Mouse (Mus musculus): ENCODE measurements around the gene Lrrc29. TPM values are rescaled to one million over a fixed set of nuclear protein-coding genes. Genes with fewer than 3 reads are reported as not detected.

Gene Lrrc29
- polyA plus RNA-seq, 1 experiment from 2014 or later: 7.5 TPM

DNA sequence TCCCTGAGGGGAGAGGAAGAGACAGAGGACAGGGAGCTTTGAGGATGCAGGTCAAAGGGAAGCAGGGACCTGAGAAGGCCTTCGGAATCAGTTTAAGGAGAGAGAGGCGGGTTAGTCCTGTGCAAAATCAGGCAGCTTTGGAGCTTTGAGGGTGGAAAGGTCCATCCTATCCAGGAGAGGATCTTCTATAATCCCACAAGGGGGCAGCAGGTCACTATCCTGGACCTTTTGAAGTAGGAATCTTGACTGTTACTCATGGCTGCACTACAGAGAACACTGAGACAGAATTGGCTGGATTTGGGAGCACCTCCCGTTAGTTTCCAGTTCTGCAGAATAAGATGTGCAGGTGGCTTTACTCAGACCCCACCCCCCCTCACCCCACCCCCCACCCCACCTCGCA, 33.6 kb upstream of the Lrrc29 start:
- ATAC-seq (peak; percentile 72), DNase-seq (ENCODE audit: low spot score) (peak; percentile 80)
- Histone ChIP-seq H3K27ac (ENCODE audit: low read length) (no peak overlapping the region), H3K4me2 (replicated peaks; ENCODE audit: low read depth, low read length) (no peak overlapping the region), H3K4me3 (ENCODE audit: low read depth, low read length) (no peak overlapping the region), H3K9me3 (ENCODE audit: low read length) (no peaks in the 10 kb centered on the region), H3K36me3 (ENCODE audit: insufficient read depth, low read length) (no peaks in the 10 kb centered on the region), H3K27me3 (replicated peaks; ENCODE audit: insufficient read depth, low read length) (no peaks in the 10 kb centered on the region), H3K4me1 (ENCODE audit: insufficient read depth, low read depth, low read length) (no peaks in the 10 kb centered on the region), H3K9ac (replicated peaks; ENCODE audit: low read depth) (no peak overlapping the region)
- no peak for TF ChIP-seq EP300 (IDR thresholded peaks at IDR 0.05)
- TF ChIP-seq CTCF (IDR thresholded peaks at IDR 0.05): peak; percentile 74
- WGBS: 47% methylated on average over 4 of the region's 4 CpGs

DNA sequence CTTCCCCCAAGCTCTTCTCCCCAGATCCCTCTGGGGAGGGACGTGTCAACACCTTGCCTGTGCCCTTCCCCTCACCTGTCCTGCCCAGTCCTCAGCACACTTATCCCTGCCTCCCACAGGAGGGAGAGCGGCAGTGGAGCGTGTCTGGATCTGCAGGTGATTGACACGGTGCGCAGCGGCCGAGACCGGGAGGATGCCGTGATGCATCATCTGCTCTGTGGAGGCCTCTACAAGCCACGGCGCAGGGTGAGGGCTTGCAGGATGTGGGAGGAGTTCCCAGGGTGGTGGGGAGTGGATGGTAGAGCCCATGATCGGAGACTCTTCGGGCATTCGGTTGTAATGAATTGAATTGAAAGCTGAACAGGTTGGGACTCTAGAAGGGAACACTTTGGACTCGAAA, 33.1 kb upstream of the Lrrc29 start:
- H3K9ac ChIP-seq (replicated peaks; ENCODE audit: low read depth): no peak overlapping the region
- no peaks in the 10 kb centered on the region for H3K4me1 ChIP-seq (ENCODE audit: insufficient read depth, low read depth, low read length)
- WGBS: 55% methylated on average over 15 of the region's 15 CpGs
- no peak overlapping the region for H3K27ac ChIP-seq (ENCODE audit: low read length)
- no peaks in the 10 kb centered on the region for H3K9me3 ChIP-seq (ENCODE audit: low read length)
- TF ChIP-seq EP300 (IDR thresholded peaks at IDR 0.05): no peak
- TF ChIP-seq CTCF (IDR thresholded peaks at IDR 0.05): no peak
- H3K27me3 ChIP-seq (replicated peaks; ENCODE audit: insufficient read depth, low read length): no peaks in the 10 kb centered on the region
- no peak overlapping the region for H3K4me3 ChIP-seq (ENCODE audit: low read depth, low read length)
- no peaks in the 10 kb centered on the region for H3K36me3 ChIP-seq (ENCODE audit: insufficient read depth, low read length)
- ATAC-seq (no peak), DNase-seq (ENCODE audit: low spot score) (no peak)
- no peak overlapping the region for H3K4me2 ChIP-seq (replicated peaks; ENCODE audit: low read depth, low read length)

GRCm38 (mm10) chr8:105356681-105357080, 30.6 kb upstream of the Lrrc29 start:
- Histone ChIP-seq H3K36me3 (ENCODE audit: insufficient read depth, low read length) (no peaks in the 10 kb centered on the region), H3K4me3 (ENCODE audit: low read depth, low read length) (no peak overlapping the region), H3K27ac (ENCODE audit: low read length) (no peak overlapping the region), H3K9ac (replicated peaks; ENCODE audit: low read depth) (no peak overlapping the region), H3K9me3 (ENCODE audit: low read length) (no peaks in the 10 kb centered on the region), H3K4me2 (replicated peaks; ENCODE audit: low read depth, low read length) (no peak overlapping the region), H3K27me3 (replicated peaks; ENCODE audit: insufficient read depth, low read length) (no peaks in the 10 kb centered on the region), H3K4me1 (ENCODE audit: insufficient read depth, low read depth, low read length) (no peaks in the 10 kb centered on the region)
- ATAC-seq (no peak), DNase-seq (ENCODE audit: low spot score) (no peak)
- TF ChIP-seq CTCF (IDR thresholded peaks at IDR 0.05) (no peak), EP300 (IDR thresholded peaks at IDR 0.05) (no peak)
- 88% methylated on average over 14 of the region's 14 CpGs for WGBS

DNA sequence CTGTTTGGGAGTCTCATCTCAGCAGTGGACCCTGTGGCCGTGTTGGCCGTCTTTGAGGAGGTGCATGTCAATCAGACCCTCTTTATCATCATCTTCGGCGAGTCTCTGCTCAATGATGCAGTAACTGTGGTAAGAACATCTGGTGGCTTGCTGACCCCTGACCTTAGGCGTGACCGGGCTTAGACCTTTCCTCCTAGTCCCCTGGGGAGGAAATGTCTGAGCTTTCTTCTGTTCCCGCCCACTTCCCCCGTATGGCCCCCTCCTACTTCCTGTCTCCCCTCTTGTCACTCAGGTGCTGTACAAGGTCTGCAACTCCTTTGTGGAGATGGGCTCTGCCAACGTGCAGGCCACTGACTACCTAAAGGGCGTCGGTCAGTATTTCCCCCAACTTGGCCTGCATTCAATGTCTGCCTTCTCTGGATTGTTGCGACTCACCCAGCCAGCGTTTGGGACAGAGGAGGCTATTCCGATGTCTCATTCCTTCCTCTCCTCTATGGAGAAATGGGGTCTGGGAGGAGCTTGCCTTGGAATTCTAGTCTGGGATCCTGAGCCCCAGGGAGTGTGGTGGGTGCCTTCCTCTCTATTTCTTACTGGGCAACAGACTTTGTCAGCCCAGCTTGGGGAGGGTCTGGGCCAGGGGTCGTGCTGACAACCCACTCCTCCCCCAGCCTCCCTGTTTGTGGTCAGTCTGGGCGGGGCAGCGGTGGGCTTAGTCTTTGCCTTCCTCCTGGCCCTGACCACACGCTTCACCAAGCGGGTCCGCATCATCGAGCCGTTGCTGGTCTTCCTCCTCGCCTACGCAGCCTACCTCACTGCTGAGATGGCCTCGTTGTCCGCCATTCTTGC, 29.3 kb upstream of the Lrrc29 start:
- DNase-seq (ENCODE audit: low spot score): no peak
- TF ChIP-seq CTCF (IDR thresholded peaks at IDR 0.05): no peak
- TF ChIP-seq EP300 (IDR thresholded peaks at IDR 0.05): no peak
- 65% methylated on average over 26 of the region's 26 CpGs for WGBS

GRCm38 (mm10) chr8:105354549-105354948, 28.5 kb upstream of the Lrrc29 start:
- no peak overlapping the region for H3K27ac ChIP-seq (ENCODE audit: low read length)
- H3K4me1 ChIP-seq (ENCODE audit: insufficient read depth, low read depth, low read length): no peaks in the 10 kb centered on the region
- 93% methylated on average over 4 of the region's 4 CpGs for WGBS
- H3K9ac ChIP-seq (replicated peaks; ENCODE audit: low read depth): no peak overlapping the region
- H3K27me3 ChIP-seq (replicated peaks; ENCODE audit: insufficient read depth, low read length): no peaks in the 10 kb centered on the region
- H3K4me2 ChIP-seq (replicated peaks; ENCODE audit: low read depth, low read length): no peak overlapping the region
- no peaks in the 10 kb centered on the region for H3K36me3 ChIP-seq (ENCODE audit: insufficient read depth, low read length)
- no peak for ATAC-seq
- no peak for TF ChIP-seq CTCF (IDR thresholded peaks at IDR 0.05)
- TF ChIP-seq EP300 (IDR thresholded peaks at IDR 0.05): no peak
- no peak overlapping the region for H3K4me3 ChIP-seq (ENCODE audit: low read depth, low read length)
- no peak for DNase-seq (ENCODE audit: low spot score)
- H3K9me3 ChIP-seq (ENCODE audit: low read length): no peaks in the 10 kb centered on the region

More for the DNA sequence above, 29.3 kb upstream of the Lrrc29 start:
- H3K4me2 ChIP-seq (replicated peaks; ENCODE audit: low read depth, low read length): no peak overlapping the region
- ATAC-seq: no peak; the same call in 1 of the 2 replicates
- H3K27ac ChIP-seq (ENCODE audit: low read length): no peak overlapping the region
- no peaks in the 10 kb centered on the region for H3K4me1 ChIP-seq (ENCODE audit: insufficient read depth, low read depth, low read length)
- H3K27me3 ChIP-seq (replicated peaks; ENCODE audit: insufficient read depth, low read length): no peaks in the 10 kb centered on the region
- H3K9me3 ChIP-seq (ENCODE audit: low read length): no peaks in the 10 kb centered on the region
- H3K9ac ChIP-seq (replicated peaks; ENCODE audit: low read depth): no peak overlapping the region
- no peaks in the 10 kb centered on the region for H3K36me3 ChIP-seq (ENCODE audit: insufficient read depth, low read length)
- no peak overlapping the region for H3K4me3 ChIP-seq (ENCODE audit: low read depth, low read length)

DNA sequence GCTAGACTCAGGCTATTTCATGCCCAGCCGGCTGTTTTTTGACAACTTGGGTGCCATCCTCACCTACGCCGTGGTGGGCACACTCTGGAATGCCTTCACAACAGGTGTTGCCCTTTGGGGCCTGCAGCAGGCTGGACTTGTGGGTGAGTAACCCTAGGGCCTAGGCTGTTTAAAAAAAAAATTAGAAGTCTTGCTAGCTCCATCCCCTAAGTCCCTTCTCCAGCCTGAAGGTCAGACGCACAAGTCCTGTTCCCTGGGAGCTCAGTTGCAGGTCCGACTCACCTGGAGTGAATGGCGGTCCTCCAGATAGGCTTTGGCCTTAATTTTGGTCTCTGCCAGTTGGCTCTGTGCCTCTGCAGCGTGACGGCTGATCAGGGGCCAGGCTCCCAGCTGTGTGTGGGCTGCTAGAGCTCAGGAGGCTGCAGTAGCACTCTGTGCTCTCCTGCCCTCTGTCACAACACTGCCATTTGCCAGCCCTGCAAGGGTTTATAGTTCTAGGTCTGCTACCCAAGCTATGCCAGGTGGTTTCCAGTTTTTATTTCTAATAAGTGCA, 27.6 kb upstream of the Lrrc29 start:
- H3K4me3 ChIP-seq (ENCODE audit: low read depth, low read length): no peak overlapping the region
- DNase-seq (ENCODE audit: low spot score) (no peak), ATAC-seq (no peak)
- H3K27ac ChIP-seq (ENCODE audit: low read length): no peak overlapping the region
- H3K36me3 ChIP-seq (ENCODE audit: insufficient read depth, low read length): no peaks in the 10 kb centered on the region
- TF ChIP-seq EP300 (IDR thresholded peaks at IDR 0.05): no peak
- TF ChIP-seq CTCF (IDR thresholded peaks at IDR 0.05): no peak
- no peak overlapping the region for H3K4me2 ChIP-seq (replicated peaks; ENCODE audit: low read depth, low read length)
- no peak overlapping the region for H3K9ac ChIP-seq (replicated peaks; ENCODE audit: low read depth)
- WGBS: 73% methylated on average over 8 of the region's 8 CpGs
- H3K27me3 ChIP-seq (replicated peaks; ENCODE audit: insufficient read depth, low read length): no peaks in the 10 kb centered on the region
- H3K4me1 ChIP-seq (ENCODE audit: insufficient read depth, low read depth, low read length): no peaks in the 10 kb centered on the region; the same call in 1 of the 2 replicates
- no peaks in the 10 kb centered on the region for H3K9me3 ChIP-seq (ENCODE audit: low read length)
